Mouse (Mus musculus): ENCODE data around the gene Zfp617. TPM values are rescaled to one million over a fixed set of nuclear protein-coding genes. Genes with fewer than 3 reads are reported as not detected.
A peak's percentile ranks its signal among the peaks of the same experiment; 100 is the strongest.
"Not testable (repeated sequence)": the region's sequence is repeated elsewhere in the genome, so short reads cannot be mapped to it uniquely, and the experiment has no call there.

The Zfp617 gene
- polyA plus RNA-seq (2015; fragmentation: Nextera tagmentation; extraction: Ambion mirVana), result 7.6 and 8.6 TPM in 2 replicates

DNA sequence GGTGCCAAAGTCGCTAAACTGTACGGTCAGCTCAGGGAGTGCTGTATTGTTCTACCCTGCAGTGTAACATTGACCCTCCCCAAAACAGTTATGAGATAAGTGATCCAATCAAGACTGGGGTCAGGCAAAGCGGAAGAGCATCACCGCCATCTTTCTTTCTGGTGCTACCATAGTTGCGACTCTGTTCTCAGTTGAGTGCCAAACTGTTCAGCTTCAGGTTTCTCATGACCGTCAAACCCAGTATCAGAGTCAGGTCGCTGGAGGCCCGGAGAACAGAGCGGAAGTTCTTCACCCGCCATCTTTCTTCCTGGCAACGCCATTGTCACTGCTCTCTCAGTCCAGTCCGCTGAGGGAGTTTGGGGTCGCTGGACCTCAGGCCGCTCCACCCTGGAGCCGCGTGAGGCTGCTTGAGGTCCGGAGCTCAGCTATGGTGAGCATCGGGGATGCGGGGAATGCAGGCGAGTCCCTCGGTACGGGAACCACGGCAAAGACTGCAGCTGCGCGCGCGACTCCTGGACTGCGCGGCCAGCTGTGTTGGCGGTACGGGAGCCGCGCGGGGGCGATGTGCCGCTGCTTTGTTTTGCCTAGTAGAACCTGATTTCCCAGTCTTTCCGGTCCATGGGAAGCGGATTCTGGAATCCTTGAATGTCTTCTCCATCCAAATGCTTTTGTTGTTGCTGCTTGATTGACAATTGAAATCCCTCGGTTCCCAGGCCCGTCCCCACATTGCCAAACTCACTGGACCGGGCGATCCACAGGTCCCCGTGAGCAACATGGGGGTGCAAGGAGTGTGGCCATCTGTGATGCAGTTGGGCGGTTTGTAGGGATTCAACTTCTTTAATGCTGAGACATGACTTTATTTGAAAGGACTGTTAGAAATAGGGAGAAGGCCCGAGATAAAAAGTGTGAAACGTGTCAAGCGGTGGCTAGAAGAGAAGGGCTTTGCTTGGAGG is at the start of gene Zfp617, which contains the start of gene Zfp882:
Gene Zfp617 (plus strand): TSS at position 327 of the 953 bp plus-strand sequence.
Gene Zfp882 (plus strand): TSS at position 300 of the 953 bp plus-strand sequence.
- Histone ChIP-seq H3K9me3 (replicated peaks; ENCODE audit: control insufficient read depth, low read length) (no peaks in the 10 kb centered on the region), H3K4me3 (ENCODE audit: low read depth, low read length) (peak within 1 kb of the TSS; percentile 80), H3K36me3 (ENCODE audit: control insufficient read depth, insufficient read depth) (no peaks in the 10 kb centered on the region), H3K27ac (ENCODE audit: low read length) (peak within 1 kb of the TSS; percentile 81), H3K9ac (ENCODE audit: low read depth, low read length) (peak within 1 kb of the TSS; percentile 84), H3K27me3 (ENCODE audit: control insufficient read depth, insufficient read depth, low read depth, low read length) (no peaks in the 10 kb centered on the region), H3K4me1 (ENCODE audit: control insufficient read depth, low read depth, low read length) (peaks cover 3% of the 10 kb centered on the region; the same call in 1 of the 2 replicates), H3K4me2 (ENCODE audit: low read depth, low read length) (peak within 1 kb of the TSS; percentile 57)
- WGBS (ENCODE audit: insufficient replicate concordance), result 6% methylated on average over 47 of the region's 47 CpGs
- peak; percentile 89 for ATAC-seq (ENCODE audit: low read depth)

DNA sequence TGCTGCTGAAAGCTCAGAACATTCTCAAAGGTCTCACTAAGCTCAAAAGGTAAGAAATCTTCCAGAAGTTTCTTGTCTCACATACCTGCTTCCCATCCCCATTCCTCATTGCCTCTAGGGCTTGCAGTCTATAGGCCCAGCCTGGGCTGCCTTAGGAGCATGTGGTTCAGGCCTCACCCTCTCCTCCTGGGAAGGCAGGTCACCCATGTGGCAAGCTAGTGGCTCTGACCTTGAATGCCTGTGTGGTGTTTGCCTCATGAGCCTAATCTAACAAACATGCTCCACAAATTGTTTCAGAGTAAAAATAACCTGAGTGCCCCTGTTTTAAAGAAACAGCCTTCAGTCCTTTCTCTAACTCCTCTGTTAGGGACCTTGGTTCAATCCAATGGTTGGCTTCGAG is 46.9 kb upstream of the Zfp617 start:
- H3K27ac ChIP-seq (ENCODE audit: low read length); ATAC-seq (ENCODE audit: low read depth); H3K36me3 ChIP-seq (ENCODE audit: control insufficient read depth, insufficient read depth); H3K4me1 ChIP-seq (ENCODE audit: control insufficient read depth, low read depth, low read length); H3K9me3 ChIP-seq (replicated peaks; ENCODE audit: control insufficient read depth, low read length); H3K4me2 ChIP-seq (ENCODE audit: low read depth, low read length); H3K9ac ChIP-seq (ENCODE audit: low read depth, low read length); H3K4me3 ChIP-seq (ENCODE audit: low read depth, low read length); H3K27me3 ChIP-seq (ENCODE audit: control insufficient read depth, insufficient read depth, low read depth, low read length): not testable (repeated sequence)
- WGBS (ENCODE audit: insufficient replicate concordance), result 35% methylated on average over 1 of the region's 1 CpGs

DNA sequence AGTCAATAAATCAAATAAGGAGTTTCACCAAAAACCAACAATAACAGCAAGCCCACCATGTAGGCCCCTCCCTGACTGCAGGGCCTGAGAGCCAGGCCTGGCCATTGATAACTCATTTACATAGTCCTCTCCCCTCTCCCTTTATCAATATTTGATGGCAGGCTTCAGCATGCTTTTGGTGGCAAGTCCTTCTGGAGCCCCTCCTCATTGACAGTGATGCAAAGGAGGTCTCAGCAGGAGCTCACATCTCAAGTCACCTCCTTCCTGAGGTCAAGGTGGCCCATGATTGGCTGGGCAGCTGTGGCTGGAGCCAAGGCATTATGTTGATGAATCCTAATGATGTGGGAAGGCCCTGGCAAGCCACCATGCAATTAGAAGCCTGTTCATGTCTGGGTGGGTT is 46.4 kb upstream of the Zfp617 start:
- H3K4me1 ChIP-seq (ENCODE audit: control insufficient read depth, low read depth, low read length); H3K27me3 ChIP-seq (ENCODE audit: control insufficient read depth, insufficient read depth, low read depth, low read length); ATAC-seq (ENCODE audit: low read depth); H3K36me3 ChIP-seq (ENCODE audit: control insufficient read depth, insufficient read depth); H3K9ac ChIP-seq (ENCODE audit: low read depth, low read length); H3K9me3 ChIP-seq (replicated peaks; ENCODE audit: control insufficient read depth, low read length); H3K4me2 ChIP-seq (ENCODE audit: low read depth, low read length); H3K4me3 ChIP-seq (ENCODE audit: low read depth, low read length); H3K27ac ChIP-seq (ENCODE audit: low read length): not testable (repeated sequence)

DNA sequence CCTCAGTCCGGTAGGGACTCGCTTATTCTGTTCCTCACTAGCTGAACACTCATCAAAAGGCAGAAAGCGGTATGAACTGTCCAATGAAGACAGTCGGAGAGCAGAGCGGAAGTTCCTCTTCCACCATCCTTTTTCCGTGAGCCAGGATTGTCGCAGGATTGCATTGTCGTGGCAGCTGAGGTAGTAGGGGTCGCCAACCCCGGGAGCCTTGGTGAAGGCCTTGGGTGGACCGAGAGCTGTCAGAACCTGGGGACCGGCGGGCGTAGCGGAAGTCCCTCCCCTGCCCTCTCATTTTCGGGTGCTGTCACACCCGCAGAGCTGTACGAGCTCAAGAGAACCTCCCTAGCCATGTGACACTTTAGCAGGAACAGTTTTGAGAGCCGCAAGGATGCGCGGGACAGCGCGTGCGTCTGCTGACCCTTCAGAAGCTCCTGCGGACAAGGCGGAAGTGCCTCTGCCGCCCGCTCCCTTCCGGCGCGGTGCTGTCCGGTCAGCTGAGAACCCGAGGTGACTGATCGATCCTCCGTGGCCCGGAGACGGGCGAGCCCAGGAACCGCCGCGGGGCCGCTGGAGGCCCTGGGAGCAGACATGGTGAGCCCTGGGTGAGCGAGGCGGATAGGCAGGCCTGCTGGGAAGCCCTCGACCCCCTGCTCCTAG is 26.7 kb upstream of the Zfp617 start, which contains the start of gene Zfp709:
Gene Zfp709 (plus strand): TSS at position 402 of the 657 bp plus-strand sequence.
- Histone ChIP-seq H3K4me2 (ENCODE audit: low read depth, low read length) (peak within 1 kb of the TSS; percentile 87), H3K4me1 (ENCODE audit: control insufficient read depth, low read depth, low read length) (no peaks in the 10 kb centered on the region; the same call in 1 of the 2 replicates), H3K27me3 (ENCODE audit: control insufficient read depth, insufficient read depth, low read depth, low read length) (no peaks in the 10 kb centered on the region), H3K9me3 (replicated peaks; ENCODE audit: control insufficient read depth, low read length) (no peaks in the 10 kb centered on the region), H3K36me3 (ENCODE audit: control insufficient read depth, insufficient read depth) (peaks cover 3% of the 10 kb centered on the region; the same call in 1 of the 2 replicates), H3K27ac (ENCODE audit: low read length) (peak within 1 kb of the TSS; percentile 74), H3K4me3 (ENCODE audit: low read depth, low read length) (peak within 1 kb of the TSS; percentile 74), H3K9ac (ENCODE audit: low read depth, low read length) (peak within 1 kb of the TSS; percentile 79)
- WGBS (ENCODE audit: insufficient replicate concordance), result 4% methylated on average over 45 of the region's 45 CpGs
- ATAC-seq (ENCODE audit: low read depth), result peak; percentile 93

DNA sequence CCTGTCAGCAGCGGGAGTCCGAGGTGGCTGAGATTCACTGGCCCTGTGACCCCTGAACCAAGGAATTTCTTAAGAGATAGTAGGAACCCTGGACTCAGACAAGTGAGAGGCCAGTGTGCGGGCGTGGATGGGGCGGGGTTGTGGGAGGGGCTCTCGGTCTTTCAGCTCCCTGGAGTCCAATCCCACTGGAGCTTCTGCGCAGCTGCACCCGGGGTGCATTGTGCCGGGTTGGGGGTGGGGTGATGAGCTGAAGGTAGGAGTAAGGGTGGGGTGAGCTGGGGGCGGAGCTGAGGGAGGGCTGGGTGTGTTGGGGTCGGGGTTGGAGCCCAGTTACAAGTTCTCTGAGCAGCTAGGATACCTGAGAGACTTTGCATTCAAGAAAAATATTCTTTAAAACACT is 7.8 kb upstream of the Zfp617 start:
- ATAC-seq (ENCODE audit: low read depth); H3K27ac ChIP-seq (ENCODE audit: low read length); H3K27me3 ChIP-seq (ENCODE audit: control insufficient read depth, insufficient read depth, low read depth, low read length); H3K36me3 ChIP-seq (ENCODE audit: control insufficient read depth, insufficient read depth); H3K4me1 ChIP-seq (ENCODE audit: control insufficient read depth, low read depth, low read length); H3K4me2 ChIP-seq (ENCODE audit: low read depth, low read length); H3K4me3 ChIP-seq (ENCODE audit: low read depth, low read length); H3K9ac ChIP-seq (ENCODE audit: low read depth, low read length); H3K9me3 ChIP-seq (replicated peaks; ENCODE audit: control insufficient read depth, low read length): not testable (repeated sequence)
- WGBS (ENCODE audit: insufficient replicate concordance), result 53% methylated on average over 11 of the region's 11 CpGs

DNA sequence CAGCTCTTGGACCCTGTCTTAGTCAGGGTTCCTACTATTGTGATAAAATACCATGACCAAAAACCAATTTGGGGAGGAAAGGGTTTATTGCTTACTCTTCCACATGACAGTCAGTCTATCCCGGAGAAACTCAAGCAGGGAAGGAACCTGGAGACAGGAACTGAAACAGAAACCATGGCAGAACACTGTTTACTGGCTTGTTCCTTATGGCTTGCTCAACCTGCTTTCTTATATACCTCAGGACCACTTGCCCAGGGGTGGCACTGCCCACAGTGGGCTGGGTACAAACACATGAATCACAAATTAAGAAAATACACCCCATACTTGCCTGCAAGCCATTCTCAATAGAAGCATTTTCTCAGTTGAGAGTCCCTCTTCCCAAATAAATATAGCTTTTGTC is 5.4 kb upstream of the Zfp617 start:
- WGBS (ENCODE audit: insufficient replicate concordance), result 62% methylated on average over 1 of the region's 1 CpGs
- H3K4me3 ChIP-seq (ENCODE audit: low read depth, low read length); H3K4me2 ChIP-seq (ENCODE audit: low read depth, low read length); H3K27me3 ChIP-seq (ENCODE audit: control insufficient read depth, insufficient read depth, low read depth, low read length); H3K9ac ChIP-seq (ENCODE audit: low read depth, low read length); H3K36me3 ChIP-seq (ENCODE audit: control insufficient read depth, insufficient read depth); H3K4me1 ChIP-seq (ENCODE audit: control insufficient read depth, low read depth, low read length); H3K27ac ChIP-seq (ENCODE audit: low read length); H3K9me3 ChIP-seq (replicated peaks; ENCODE audit: control insufficient read depth, low read length); ATAC-seq (ENCODE audit: low read depth): not testable (repeated sequence)

DNA sequence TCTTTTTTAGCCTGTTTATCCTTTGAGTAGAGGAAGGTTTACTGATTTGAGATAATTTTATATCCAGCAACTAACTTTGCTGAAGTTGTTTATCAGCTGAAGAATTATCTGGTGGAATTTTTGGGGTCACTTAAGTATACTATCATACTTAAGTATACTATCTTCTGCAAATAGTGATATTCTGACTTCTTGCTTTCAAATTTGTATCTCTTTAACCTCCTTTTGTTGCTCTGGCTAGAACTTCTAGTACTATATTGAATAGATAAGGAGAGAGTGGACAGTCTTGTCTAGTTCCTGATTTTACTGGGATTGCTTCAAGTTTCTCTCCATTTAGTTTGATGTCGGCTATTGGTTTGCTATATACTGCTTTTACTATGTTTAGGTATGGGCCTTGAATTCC is 1.6 kb upstream of the Zfp617 start:
- H3K4me2 ChIP-seq (ENCODE audit: low read depth, low read length), result no peak overlapping the region
- 72% methylated on average over 1 of the region's 1 CpGs for WGBS (ENCODE audit: insufficient replicate concordance)
- H3K36me3 ChIP-seq (ENCODE audit: control insufficient read depth, insufficient read depth), result no peaks in the 10 kb centered on the region

DNA sequence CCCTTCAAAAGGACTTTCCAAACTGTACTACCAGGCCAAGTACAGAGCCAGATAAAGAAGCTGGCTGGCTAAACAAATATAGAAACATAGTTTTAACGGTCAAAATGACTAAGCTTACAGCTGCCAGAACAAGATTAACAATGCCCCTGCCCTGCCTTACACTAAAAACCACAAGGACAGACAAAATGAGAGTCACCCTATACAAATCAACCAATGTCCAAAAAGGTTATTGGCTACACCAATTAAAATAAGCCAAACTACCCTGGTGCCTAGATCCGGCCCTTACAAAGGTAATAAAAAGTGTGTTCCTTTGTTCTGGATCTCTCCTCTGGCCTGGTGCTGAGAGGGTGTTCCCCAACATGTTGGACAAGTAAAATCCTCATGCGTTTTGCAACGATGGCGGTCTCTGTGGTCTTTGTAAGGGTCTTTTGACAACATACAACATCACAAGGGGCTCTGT is 607 bp upstream of the Zfp617 start:
- no peak for ATAC-seq (ENCODE audit: low read depth)
- Histone ChIP-seq H3K36me3 (ENCODE audit: control insufficient read depth, insufficient read depth) (no peaks in the 10 kb centered on the region), H3K4me1 (ENCODE audit: control insufficient read depth, low read depth, low read length) (peaks cover 3% of the 10 kb centered on the region; the same call in 1 of the 2 replicates), H3K4me2 (ENCODE audit: low read depth, low read length) (peak overlapping the region; percentile 57), H3K27ac (ENCODE audit: low read length) (no peak overlapping the region), H3K9me3 (replicated peaks; ENCODE audit: control insufficient read depth, low read length) (no peaks in the 10 kb centered on the region), H3K27me3 (ENCODE audit: control insufficient read depth, insufficient read depth, low read depth, low read length) (no peaks in the 10 kb centered on the region), H3K4me3 (ENCODE audit: low read depth, low read length) (peak overlapping the region; percentile 80), H3K9ac (ENCODE audit: low read depth, low read length) (no peak overlapping the region)
- 77% methylated on average over 5 of the region's 5 CpGs for WGBS (ENCODE audit: insufficient replicate concordance)

More for the DNA sequence above, 1.6 kb upstream of the Zfp617 start:
- H3K27ac ChIP-seq (ENCODE audit: low read length), result no peak overlapping the region
- ATAC-seq (ENCODE audit: low read depth), result no peak
- H3K4me1 ChIP-seq (ENCODE audit: control insufficient read depth, low read depth, low read length), result peaks cover 3% of the 10 kb centered on the region; the same call in 1 of the 2 replicates
- no peak overlapping the region for H3K4me3 ChIP-seq (ENCODE audit: low read depth, low read length)
- no peaks in the 10 kb centered on the region for H3K9me3 ChIP-seq (replicated peaks; ENCODE audit: control insufficient read depth, low read length)
- H3K27me3 ChIP-seq (ENCODE audit: control insufficient read depth, insufficient read depth, low read depth, low read length), result no peaks in the 10 kb centered on the region
- no peak overlapping the region for H3K9ac ChIP-seq (ENCODE audit: low read depth, low read length)
